Mouse (Mus musculus): ENCODE results near the gene Olfr550. TPM values are rescaled to one million over a fixed set of nuclear protein-coding genes. Genes with fewer than 3 reads are reported as not detected.
"Not testable (repeated sequence)": the region's sequence is repeated elsewhere in the genome, so short reads cannot be mapped to it uniquely, and the experiment has no call there.

Olfr550 gene
- total RNA-seq (2014; fragmentation: Nextera tagmentation), result not detected in 2 replicates
- total RNA-seq (2017), result not detected in 2 replicates

DNA sequence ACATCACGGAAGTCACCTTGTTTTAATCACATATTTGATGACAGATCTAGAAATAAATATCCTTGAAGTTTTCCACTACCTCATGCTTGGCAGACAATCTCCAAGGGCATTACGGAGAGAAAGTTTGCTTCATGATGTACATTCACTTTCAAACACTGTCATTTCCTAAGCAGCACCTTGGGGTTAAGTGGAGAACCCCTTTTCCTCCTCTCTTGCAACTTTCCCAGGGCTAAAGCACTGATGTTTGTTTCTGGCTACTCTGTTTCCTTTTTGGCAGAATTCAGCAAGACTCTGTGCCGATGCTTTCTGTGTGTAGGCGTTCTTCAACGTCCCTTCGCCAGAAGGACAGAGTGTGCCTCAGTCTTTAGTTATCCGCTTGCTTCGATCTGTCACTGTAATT is at the start of gene Olfr550:
Gene Olfr550 (plus strand): TSS at position 301 of the 400 bp plus-strand sequence.
- no peak for ATAC-seq (replicated peaks; ENCODE audit: poor library complexity, severe bottlenecking)

DNA sequence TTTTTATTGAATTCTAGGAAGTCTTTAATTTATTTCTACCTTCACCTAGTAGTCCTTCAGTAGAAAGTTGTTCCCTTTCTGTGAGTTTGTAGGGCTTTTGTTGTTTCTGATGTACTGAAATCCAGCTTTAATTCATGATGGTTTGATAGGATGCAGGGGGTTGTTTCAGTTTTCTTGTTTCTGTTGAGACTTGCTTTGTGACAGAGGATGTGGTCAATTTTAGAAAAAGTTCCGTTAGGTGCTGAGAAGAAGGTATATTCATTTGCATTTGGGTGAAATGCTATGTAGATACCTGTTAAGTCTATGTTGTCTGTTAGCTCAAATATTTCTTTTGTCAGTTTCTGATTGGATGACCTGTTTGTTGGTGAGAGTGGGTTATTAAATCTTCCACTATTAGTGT is 42.2 kb upstream of the Olfr550 start:
- no peak for ATAC-seq (replicated peaks; ENCODE audit: poor library complexity, severe bottlenecking)

GRCm38 (mm10) chr7:102534449-102534848 is 36.8 kb upstream of the Olfr550 start, which contains the start of gene Olfr547:
Gene Olfr547 (plus strand): TSS chr7:102534749.
- ATAC-seq (replicated peaks; ENCODE audit: poor library complexity, severe bottlenecking), result no peak

DNA sequence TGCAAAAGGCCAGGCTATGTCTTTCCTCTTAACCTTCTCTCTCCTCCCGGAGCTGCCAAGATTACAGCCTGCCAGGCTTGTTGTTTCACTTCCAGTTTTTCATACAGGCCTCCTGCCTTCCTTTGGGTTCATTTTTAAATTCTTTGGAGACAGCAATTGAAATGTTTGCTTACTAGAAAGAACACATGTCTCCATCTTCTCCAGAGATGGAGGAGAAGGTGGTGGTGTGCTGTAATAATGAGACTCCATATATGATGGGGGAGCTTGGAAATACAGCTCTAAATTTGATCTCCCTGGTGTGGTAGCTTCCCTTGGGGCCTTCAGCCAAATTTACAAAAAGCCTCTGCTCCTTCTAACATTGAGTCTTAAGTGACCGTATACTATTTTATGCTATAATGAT is 30.6 kb upstream of the Olfr550 start, which contains the start of gene Olfr548-ps1:
Gene Olfr548-ps1 (plus strand): TSS at position 301 of the 400 bp plus-strand sequence.
- peak; percentile 42; the same call in 1 of the 2 replicates for ATAC-seq (replicated peaks; ENCODE audit: poor library complexity, severe bottlenecking)

DNA sequence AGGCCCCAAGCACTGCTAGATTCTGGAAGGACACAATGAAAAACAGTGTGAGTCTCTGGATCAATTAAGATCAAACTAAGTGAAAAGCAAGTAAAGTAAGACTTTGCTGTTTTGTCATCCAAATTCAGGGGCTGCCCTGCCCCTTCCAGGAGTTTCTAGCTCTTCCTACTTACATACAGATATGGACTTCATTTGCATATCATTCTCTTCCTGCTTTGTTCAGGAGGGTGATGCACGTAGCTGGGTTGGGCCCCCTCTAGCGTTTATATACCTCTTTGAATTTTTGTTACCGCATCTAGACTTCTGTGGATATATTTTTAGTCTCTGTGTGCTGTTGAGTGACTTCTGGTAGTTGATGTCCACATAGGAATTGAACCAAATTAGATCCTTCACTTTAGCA is 30.0 kb upstream of the Olfr550 start:
- ATAC-seq (replicated peaks; ENCODE audit: poor library complexity, severe bottlenecking), result peak; percentile 44

DNA sequence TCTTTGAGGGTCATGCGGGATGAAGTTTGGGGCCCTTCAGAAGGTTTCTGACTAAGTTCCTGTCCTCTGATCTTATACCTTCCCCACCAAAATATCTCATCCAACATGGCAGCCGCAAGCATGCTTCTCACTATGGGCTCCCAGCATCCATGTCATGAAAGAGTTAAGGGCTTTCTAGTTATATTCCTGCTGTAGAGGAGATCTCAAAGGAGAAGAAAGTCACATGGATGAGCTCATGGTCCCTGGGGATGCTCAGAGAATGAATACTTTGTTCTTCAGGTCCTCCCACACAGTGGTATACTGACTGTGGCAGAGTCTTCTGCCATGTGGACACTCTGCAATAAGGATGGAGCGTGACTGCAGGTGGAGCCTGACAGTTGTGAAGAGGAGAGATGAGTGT is 21.7 kb upstream of the Olfr550 start, which contains the start of gene Olfr549:
Gene Olfr549 (plus strand): TSS at position 301 of the 400 bp plus-strand sequence.
- no peak for ATAC-seq (replicated peaks; ENCODE audit: poor library complexity, severe bottlenecking)

- ATAC-seq (replicated peaks; ENCODE audit: poor library complexity, severe bottlenecking), result peak; percentile 35; the same call in 1 of the 2 replicates
These were observed 18.0 kb upstream of the Olfr550 start for GRCm38 (mm10) chr7:102553279-102553678.

DNA sequence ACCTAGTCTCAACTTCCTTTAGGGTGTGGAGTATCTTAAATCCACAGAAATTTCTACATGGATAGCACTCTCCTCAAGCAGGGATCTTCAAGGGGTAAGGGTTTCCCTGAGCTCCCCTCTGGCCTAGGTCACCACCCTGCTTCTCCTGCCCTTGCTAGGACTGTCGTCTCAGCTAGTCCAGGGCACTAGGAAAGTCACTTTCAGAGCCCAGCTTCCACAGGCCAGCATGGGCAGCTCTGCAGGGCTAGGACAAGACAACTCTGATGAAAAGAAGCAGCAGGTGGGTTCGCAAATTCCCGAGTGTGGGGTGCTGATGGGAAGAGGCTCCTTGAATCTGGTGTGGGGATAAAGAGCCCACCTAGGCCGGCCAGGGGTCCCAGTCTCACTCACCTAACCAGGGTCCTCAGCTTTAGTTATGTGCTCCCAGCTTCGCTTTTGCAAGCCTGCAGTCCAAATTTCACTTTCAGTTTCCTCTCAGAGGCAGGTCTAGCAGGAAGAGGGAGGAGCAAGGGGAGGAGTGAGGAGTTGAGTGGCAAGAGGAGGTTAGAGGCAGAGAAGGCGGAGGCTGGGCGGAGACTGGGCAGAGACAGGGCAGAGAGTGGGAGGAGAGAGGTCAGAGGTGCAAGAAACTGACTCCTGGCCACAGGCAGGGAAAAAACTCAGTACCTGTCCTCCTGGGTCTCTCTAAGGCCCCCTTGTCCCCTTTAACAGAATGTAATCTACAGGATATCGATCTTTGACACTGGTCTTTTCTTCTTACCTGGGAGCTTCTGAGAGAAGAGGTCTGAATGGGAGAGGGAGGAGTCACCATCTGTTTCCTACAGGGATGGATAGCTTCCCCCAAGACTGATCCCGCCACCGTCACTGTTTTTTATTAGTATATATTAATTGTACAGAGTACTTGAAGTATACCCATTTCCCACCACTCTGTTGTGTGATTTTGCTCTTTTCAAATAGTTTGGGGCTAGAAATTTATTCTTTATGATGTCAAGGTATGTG is 5.9 kb upstream of the Olfr550 start, which contains the start of gene Trim21:
Gene Trim21 (minus strand): TSS at position 488 of the 999 bp plus-strand sequence.
- ATAC-seq (replicated peaks; ENCODE audit: poor library complexity, severe bottlenecking), result peak; percentile 98

GRCm38 (mm10) chr7:102566219-102566618 is 5.0 kb upstream of the Olfr550 start:
- no peak for ATAC-seq (replicated peaks; ENCODE audit: poor library complexity, severe bottlenecking)

DNA sequence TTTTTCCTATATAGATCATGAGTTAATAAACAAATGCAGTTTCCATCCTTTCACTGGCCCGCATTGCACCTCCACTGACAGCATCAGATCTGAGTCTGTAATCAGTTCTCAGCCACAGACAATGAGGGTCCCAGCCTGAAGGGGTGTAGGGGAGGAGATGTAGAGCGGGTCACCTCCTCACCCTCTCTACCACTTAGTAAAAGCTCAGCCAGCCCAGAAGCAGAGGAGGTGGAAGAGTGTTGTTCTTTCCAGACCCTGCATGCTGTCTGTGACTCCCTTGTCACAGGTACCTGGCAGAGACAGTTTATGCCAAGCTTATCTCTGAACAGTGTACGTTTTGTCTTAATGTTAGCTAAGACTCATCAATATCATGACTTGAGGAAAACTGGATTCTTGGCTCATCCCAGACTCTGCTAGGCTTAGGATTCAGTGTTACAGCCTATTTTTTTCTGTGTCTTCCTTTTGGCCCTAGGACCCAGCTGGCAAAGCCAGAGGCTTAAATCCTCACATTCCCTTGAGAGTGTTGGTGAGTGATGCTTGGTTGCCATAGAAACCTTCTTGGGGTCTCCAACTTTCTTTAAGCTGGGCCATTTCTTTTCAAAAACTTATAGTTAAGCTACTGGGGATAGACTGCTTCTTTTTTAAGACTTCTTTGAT is 2.1 kb downstream of the Olfr550 start:
- no peak for ATAC-seq (replicated peaks; ENCODE audit: poor library complexity, severe bottlenecking)

DNA sequence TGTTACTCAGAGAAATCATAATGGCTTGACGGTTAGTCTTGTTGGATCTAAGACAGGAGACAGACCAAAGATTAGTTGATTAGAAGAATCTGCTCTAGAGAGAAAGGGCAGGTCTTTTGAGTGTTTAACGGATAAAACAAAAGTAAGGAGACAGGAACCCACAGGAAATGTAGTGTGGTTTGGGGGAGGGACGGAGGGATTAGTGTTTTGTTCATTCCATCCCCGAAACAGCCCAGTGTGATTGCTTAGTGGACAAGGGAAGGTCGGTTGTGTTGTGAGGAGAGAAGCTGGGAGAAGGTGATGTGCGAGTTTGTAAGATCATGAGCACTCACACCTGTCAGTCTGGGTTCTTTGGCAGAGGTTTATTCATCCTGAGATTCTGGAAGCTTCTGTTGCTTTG is 4.8 kb downstream of the Olfr550 start:
- no peak; the same call in 1 of the 2 replicates for ATAC-seq (replicated peaks; ENCODE audit: poor library complexity, severe bottlenecking)

DNA sequence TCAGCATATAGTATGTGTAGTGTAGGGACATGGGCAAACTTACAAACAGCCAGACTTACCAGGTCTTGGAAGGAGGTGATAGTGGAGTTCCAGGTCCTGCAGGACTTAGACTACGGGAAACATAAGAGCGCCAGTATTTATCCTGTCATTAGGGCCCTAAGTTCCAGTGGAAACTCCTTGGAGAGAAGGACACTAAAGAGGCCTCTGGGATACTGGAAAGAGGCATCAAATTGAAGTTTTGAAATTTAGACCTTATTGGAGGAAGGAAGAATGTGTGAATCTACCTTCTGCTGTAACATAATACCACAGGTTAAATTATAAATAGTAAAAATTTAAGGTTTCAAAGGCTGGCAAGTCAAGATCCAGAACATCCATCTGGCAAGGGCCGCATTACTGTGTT is 20.5 kb downstream of the Olfr550 start, which contains the start of gene Olfr551:
Gene Olfr551 (minus strand): TSS at position 101 of the 400 bp plus-strand sequence.
- ATAC-seq (replicated peaks; ENCODE audit: poor library complexity, severe bottlenecking), result no peak

DNA sequence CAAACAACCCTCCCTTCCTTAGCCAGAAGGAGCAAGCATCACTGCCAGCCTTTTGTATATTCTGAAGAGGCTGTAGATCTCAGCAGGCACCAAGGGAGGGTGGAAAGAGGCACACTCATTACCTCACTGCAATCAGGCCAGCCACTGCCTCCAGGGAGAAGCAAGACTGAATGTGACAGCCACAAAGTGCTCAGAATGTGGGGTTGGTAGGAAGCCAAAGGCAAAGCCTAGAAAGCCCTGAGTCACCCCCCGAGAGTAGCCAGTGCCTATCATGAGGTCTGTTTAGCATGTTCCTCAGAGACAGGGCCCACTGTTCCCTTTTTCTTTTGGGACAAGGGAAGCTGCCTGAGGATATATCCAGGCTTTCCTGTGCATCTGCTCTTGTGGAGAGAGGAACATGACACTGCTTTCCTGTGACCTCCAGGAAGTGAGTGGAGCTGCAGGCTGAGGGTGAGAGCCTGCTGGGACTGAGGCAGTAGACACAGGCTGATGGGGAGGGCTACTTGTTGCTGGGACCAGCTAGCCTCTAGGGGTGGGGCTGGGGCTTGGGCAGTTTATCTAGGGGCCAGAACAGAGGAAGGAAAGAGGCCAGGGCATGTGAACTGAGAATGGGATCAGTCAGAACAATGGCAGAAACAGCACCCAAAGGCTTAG is 26.3 kb downstream of the Olfr550 start, which contains the start of gene Olfr552:
Gene Olfr552 (plus strand): TSS at position 393 of the 654 bp plus-strand sequence.
- peak; percentile 73 for ATAC-seq (replicated peaks; ENCODE audit: poor library complexity, severe bottlenecking)

DNA sequence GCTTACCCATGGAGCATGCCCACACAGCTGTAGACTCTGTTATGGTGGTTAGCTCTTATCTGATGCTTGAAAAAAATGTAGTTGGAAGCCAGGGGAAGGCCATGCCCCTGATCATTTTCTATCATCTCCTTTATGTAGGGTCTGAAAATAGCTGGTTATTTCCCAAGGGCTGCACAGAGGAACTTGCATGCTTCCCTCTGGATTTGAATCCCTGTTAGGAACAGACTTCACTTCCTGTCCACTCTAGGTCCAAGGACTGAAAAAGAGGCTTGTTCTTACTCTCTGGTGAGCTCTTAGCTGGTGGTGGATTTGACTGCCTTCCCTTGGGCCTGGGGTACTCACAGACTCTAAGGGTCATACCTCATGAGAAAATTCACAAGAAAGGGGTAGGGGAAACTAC is 46.9 kb downstream of the Olfr550 start, which contains the start of gene Olfr553:
Gene Olfr553 (minus strand): TSS at position 101 of the 400 bp plus-strand sequence.
- ATAC-seq (replicated peaks; ENCODE audit: poor library complexity, severe bottlenecking), result no peak

DNA sequence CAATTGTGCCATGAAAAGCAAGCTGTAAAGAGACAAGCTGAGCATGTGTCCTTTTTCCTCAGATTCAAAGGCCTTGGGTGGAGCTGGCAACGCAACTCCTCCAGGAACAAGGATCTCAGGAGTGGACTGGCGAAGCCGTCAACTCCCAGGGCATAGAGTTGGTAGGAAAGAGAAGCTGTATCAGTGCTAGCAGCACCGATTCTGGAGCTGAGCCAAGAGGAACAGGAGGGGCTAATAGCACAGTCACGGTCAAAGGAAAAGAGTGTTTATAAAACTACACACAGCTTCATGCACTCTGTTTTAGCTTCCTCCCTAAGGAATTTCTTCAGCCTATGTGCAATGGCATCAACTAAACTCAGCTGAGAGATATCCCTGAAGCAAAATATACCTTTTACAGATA is 48.4 kb downstream of the Olfr550 start:
- peak; percentile 77 for ATAC-seq (replicated peaks; ENCODE audit: poor library complexity, severe bottlenecking)

DNA sequence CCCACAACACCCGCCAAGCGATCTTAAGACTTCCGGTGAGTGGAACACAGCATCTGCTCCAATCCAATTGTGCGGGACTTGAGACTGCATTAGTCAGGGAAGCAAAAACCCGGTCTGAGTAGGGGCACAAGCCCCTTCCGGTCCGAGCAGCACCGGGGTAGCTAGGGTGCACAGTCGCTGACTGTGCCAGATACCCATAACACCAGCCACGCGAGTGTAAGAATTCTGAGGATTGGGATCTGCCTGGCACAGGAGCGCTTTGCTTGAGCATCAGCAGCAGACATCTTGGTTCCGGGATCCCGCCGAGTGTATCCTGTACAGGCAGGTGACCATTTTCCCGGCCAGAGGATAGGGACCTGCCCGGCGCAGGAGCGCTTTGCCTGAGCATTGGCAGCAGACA is 49.1 kb downstream of the Olfr550 start:
- not testable (repeated sequence) for ATAC-seq (replicated peaks; ENCODE audit: poor library complexity, severe bottlenecking)
